Mouse (Mus musculus) kidney, postnatal 0 days (tissue): ENCODE measurements at regions not wholly inside any gene's neighbourhood (a gene's known extent, or its start where the extent isn't known, plus 50 kb on each side); places are given as distances from the start of the nearest gene placed in this dataset.

ENCODE experiments used
- ATAC-seq: fragments of 200-750 bp; cut with Nextera tagmentation; replicated peaks from 2 replicates; pipeline ENCODE4 v1.8.0; 2017; ENCODE audit warnings: low read depth, moderate number of reproducible peaks, moderate TSS enrichment, moderate library complexity; ENCODE audit not compliant: low FRiP score
- DNase-seq: peaks from one replicate; pipeline ENCODE4 v3.0.0-alpha.2; 2016; ENCODE audit warnings: low spot score
- H3K27ac ChIP-seq: fragments of 300-500 bp; sonication (generic); 2 replicates; pipeline ENCODE4 v1.5.1; 2014; ENCODE audit warnings: mild to moderate bottlenecking
- H3K27me3 ChIP-seq: fragments of 300-500 bp; sonication (generic); 2 replicates; pipeline ENCODE4 v1.6.1; 2014; ENCODE audit warnings: low read length, mixed read lengths; ENCODE audit not compliant: insufficient read depth
- H3K36me3 ChIP-seq: fragments of 300-500 bp; sonication (generic); 2 replicates; pipeline ENCODE4 v1.6.1; 2014; ENCODE audit warnings: low read length, mixed read lengths; ENCODE audit not compliant: insufficient read depth
- H3K4me1 ChIP-seq: fragments of 300-500 bp; sonication (generic); replicated peaks from 2 replicates; pipeline ENCODE4 v1.6.1; 2014; ENCODE audit warnings: antibody characterized with exemption, low read length, mixed read lengths; ENCODE audit not compliant: insufficient read depth
- H3K4me2 ChIP-seq: fragments of 300-500 bp; sonication (generic); 2 replicates; pipeline ENCODE4 v1.6.1; 2014; ENCODE audit warnings: mild to moderate bottlenecking, low read length, moderate library complexity, mixed read lengths
- H3K4me3 ChIP-seq: fragments of 300-500 bp; sonication (generic); replicated peaks from 2 replicates; pipeline ENCODE4 v1.5.1; 2014; ENCODE audit warnings: low read depth, low read length
- H3K9ac ChIP-seq: fragments of 300-500 bp; sonication (generic); 2 replicates; pipeline ENCODE4 v1.6.1; 2014; ENCODE audit warnings: low read depth, low read length
- H3K9me3 ChIP-seq: fragments of 300-500 bp; sonication (generic); replicated peaks from 2 replicates; pipeline ENCODE4 v1.6.1; 2016; ENCODE audit warnings: low read length, inconsistent platforms, mixed read lengths
- CTCF ChIP-seq: IDR thresholded peaks from 2 replicates; pipeline ENCODE4 v1.5.1; 2016; ENCODE audit warnings: antibody characterized with exemption, low read depth, mild to moderate bottlenecking, moderate library complexity
- WGBS: fragments of 180-500 bp; shearing (Covaris S2); extraction: QIAGEN DNeasy Blood & Tissue Kit; methylation state at CpG from one replicate; pipeline ENCODE4 v1.1.7; 2014; 5-methylcytosine and 5-hydroxymethylcytosine counted together

- H3K9me3 ChIP-seq = no peaks in the 10 kb centered on the region
- ATAC-seq = no peak
- H3K9ac ChIP-seq = no peak overlapping the region
- DNase-seq = no peak
- no peak overlapping the region for H3K4me3 ChIP-seq
- WGBS = 100% methylated on average over 1 of the region's 1 CpGs
- no peaks in the 10 kb centered on the region for H3K4me1 ChIP-seq
- TF ChIP-seq CTCF = no peak
- no peak overlapping the region for H3K27ac ChIP-seq
- no peaks in the 10 kb centered on the region for H3K36me3 ChIP-seq
- no peak overlapping the region for H3K4me2 ChIP-seq
- H3K27me3 ChIP-seq = no peaks in the 10 kb centered on the region
Measured at GRCm38 (mm10) chr9:74604415-74604814, 257.3 kb upstream of the Onecut1 start.

DNA sequence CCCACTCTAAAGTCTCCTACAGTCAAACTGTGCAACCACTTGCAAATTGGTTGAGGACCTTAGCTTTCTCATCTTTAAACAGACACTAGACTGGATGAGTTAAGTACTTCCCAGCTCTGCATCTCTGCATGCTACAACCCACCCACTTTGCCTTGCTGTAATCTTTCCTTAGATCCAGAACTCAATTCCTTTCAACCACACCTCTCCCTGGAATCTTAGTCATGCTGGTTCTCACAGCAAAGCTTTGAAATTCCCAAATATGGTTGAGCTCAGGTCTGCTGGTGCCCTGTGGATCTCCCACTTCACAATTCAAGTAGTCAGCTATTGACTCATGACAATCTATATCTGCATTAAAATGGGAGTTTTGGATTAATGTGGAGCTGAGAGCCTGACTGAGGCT, 239.8 kb upstream of the Onecut1 start:
- no peak overlapping the region for H3K9ac ChIP-seq
- H3K36me3 ChIP-seq = no peaks in the 10 kb centered on the region
- no peaks in the 10 kb centered on the region for H3K4me1 ChIP-seq
- no peak for ATAC-seq
- H3K27me3 ChIP-seq = no peaks in the 10 kb centered on the region
- no peak for TF ChIP-seq CTCF
- H3K9me3 ChIP-seq = no peaks in the 10 kb centered on the region
- no peak overlapping the region for H3K4me2 ChIP-seq
- no peak overlapping the region for H3K4me3 ChIP-seq
- DNase-seq = no peak
- H3K27ac ChIP-seq = no peak overlapping the region

DNA sequence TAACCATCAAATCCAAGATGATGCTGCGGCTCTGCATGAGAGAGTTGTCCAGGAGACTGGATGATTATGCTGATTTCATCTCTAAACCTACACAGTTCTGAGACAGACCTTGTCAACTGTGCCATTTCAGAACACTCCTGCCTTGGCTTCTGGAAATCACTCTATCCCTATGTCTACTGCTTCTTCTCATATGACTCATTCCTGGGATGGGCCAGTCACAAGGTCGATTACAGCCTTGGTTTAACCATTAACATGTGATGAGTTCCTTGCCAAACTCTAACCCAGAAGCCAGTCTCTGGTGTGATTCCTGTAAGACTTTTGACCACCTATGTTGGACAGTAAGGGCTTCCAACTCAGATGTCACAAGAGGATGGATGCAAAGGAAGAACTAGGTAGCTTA, 216.3 kb upstream of the Onecut1 start:
- H3K9me3 ChIP-seq = no peaks in the 10 kb centered on the region
- no peaks in the 10 kb centered on the region for H3K4me1 ChIP-seq
- no peak overlapping the region for H3K9ac ChIP-seq
- no peak for TF ChIP-seq CTCF
- no peak overlapping the region for H3K27ac ChIP-seq
- H3K27me3 ChIP-seq = no peaks in the 10 kb centered on the region
- no peak for DNase-seq
- 78% methylated on average over 2 of the region's 2 CpGs for WGBS
- H3K4me3 ChIP-seq = no peak overlapping the region
- no peaks in the 10 kb centered on the region for H3K36me3 ChIP-seq
- H3K4me2 ChIP-seq = no peak overlapping the region
- no peak for ATAC-seq

DNA sequence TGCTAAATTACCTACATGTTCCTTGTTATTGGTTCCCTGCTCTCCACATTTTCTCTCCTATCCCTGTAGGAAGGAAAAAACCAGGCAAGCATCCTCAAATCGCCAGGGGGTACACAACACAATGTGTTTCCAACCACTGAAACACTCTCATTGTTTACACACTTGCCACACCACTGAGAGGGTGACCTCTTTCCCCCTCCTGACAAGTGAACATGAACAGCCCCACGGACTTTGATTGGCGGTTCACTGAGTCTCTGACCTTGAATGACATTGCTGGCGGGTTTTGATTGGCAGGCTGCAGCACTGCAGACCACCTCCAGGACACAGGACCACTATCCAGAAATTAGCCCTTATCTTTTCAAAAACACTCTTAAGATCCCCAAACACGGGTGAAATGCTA, 211.7 kb upstream of the Onecut1 start:
- Histone ChIP-seq H3K9ac (no peak overlapping the region), H3K9me3 (no peaks in the 10 kb centered on the region), H3K4me2 (no peak overlapping the region), H3K4me3 (no peak overlapping the region), H3K4me1 (no peaks in the 10 kb centered on the region), H3K36me3 (no peaks in the 10 kb centered on the region), H3K27ac (no peak overlapping the region), H3K27me3 (no peaks in the 10 kb centered on the region)
- ATAC-seq (no peak), DNase-seq (no peak)
- no peak for TF ChIP-seq CTCF
- 58% methylated on average over 5 of the region's 5 CpGs for WGBS

GRCm38 (mm10) chr9:74655956-74656355, 205.8 kb upstream of the Onecut1 start:
- Histone ChIP-seq H3K9ac (no peak overlapping the region), H3K9me3 (no peaks in the 10 kb centered on the region), H3K4me3 (no peak overlapping the region), H3K27ac (no peak overlapping the region), H3K4me1 (no peaks in the 10 kb centered on the region), H3K4me2 (no peak overlapping the region), H3K36me3 (no peaks in the 10 kb centered on the region), H3K27me3 (no peaks in the 10 kb centered on the region)
- no peak for TF ChIP-seq CTCF
- 54% methylated on average over 1 of the region's 1 CpGs for WGBS
- DNase-seq = no peak
- ATAC-seq = no peak

- Histone ChIP-seq H3K4me3 (no peak overlapping the region), H3K4me2 (no peak overlapping the region), H3K27me3 (no peaks in the 10 kb centered on the region), H3K9me3 (no peaks in the 10 kb centered on the region), H3K36me3 (no peaks in the 10 kb centered on the region), H3K27ac (no peak overlapping the region), H3K9ac (no peak overlapping the region), H3K4me1 (no peaks in the 10 kb centered on the region)
- no peak for ATAC-seq
- no peak for TF ChIP-seq CTCF
- no peak for DNase-seq
- 86% methylated on average over 10 of the region's 10 CpGs for WGBS
Measured at GRCm38 (mm10) chr9:74656392-74656791, 205.3 kb upstream of the Onecut1 start.

GRCm38 (mm10) chr9:74671356-74671952, 190.3 kb upstream of the Onecut1 start:
- Histone ChIP-seq H3K36me3 (no peaks in the 10 kb centered on the region), H3K9me3 (no peaks in the 10 kb centered on the region), H3K4me3 (no peak overlapping the region), H3K4me1 (no peaks in the 10 kb centered on the region), H3K27ac (no peak overlapping the region), H3K9ac (no peak overlapping the region), H3K4me2 (no peak overlapping the region), H3K27me3 (no peaks in the 10 kb centered on the region)
- no peak for ATAC-seq
- 72% methylated on average over 4 of the region's 4 CpGs for WGBS
- no peak for DNase-seq
- no peak for TF ChIP-seq CTCF
